Mouse (Mus musculus): Measurements from ENCODE around the gene Rexo4.
A peak's percentile ranks its signal among the peaks of the same experiment; 100 is the strongest.

Rexo4 gene

GRCm38 (mm10) chr2:26963923-26964723, at the start of gene Rexo4:
Gene Rexo4 (minus strand): TSS chr2:26964386.
- peak; percentile 92 for DNase-seq (ENCODE audit: low spot score)

- DNase-seq (ENCODE audit: low spot score), result peak; percentile 80
Measured at GRCm38 (mm10) chr2:27009714-27010244, 45.6 kb upstream of the Rexo4 start, which contains the start of gene Cacfd1. Gene Cacfd1 (plus strand): TSS chr2:27009926.

- no peak for DNase-seq (ENCODE audit: low spot score)
Measured at GRCm38 (mm10) chr2:27007701-27008100, 43.5 kb upstream of the Rexo4 start.

- peak; percentile 40 for DNase-seq (ENCODE audit: low spot score)
Measured at GRCm38 (mm10) chr2:27006255-27006654, 42.1 kb upstream of the Rexo4 start.

- no peak for DNase-seq (ENCODE audit: low spot score)
Measured at GRCm38 (mm10) chr2:26997993-26998392, 33.8 kb upstream of the Rexo4 start.

GRCm38 (mm10) chr2:26997498-26997897, 33.3 kb upstream of the Rexo4 start:
- DNase-seq (ENCODE audit: low spot score), result no peak

GRCm38 (mm10) chr2:26993936-26994335, 29.8 kb upstream of the Rexo4 start:
- DNase-seq (ENCODE audit: low spot score), result no peak

GRCm38 (mm10) chr2:26984640-26985039, 20.5 kb upstream of the Rexo4 start:
- no peak for DNase-seq (ENCODE audit: low spot score)

GRCm38 (mm10) chr2:26984179-26984578, 20.0 kb upstream of the Rexo4 start:
- DNase-seq (ENCODE audit: low spot score), result no peak

GRCm38 (mm10) chr2:26980361-26980760, 16.2 kb upstream of the Rexo4 start:
- no peak for DNase-seq (ENCODE audit: low spot score)

GRCm38 (mm10) chr2:26973960-26974359, 9.8 kb upstream of the Rexo4 start:
- no peak for DNase-seq (ENCODE audit: low spot score)

- no peak for DNase-seq (ENCODE audit: low spot score)
Measured at GRCm38 (mm10) chr2:26973116-26973515, 8.9 kb upstream of the Rexo4 start, which contains the start of gene Adamts13. Gene Adamts13 (plus strand): TSS chr2:26973416.

- no peak for DNase-seq (ENCODE audit: low spot score)
Measured at GRCm38 (mm10) chr2:26967262-26967661, 3.1 kb upstream of the Rexo4 start.

GRCm38 (mm10) chr2:26964724-26965370, 661 bp upstream of the Rexo4 start:
- DNase-seq (ENCODE audit: low spot score), result no peak

GRCm38 (mm10) chr2:26960756-26961155, 3.4 kb downstream of the Rexo4 start:
- no peak for DNase-seq (ENCODE audit: low spot score)

- no peak for DNase-seq (ENCODE audit: low spot score)
Measured at GRCm38 (mm10) chr2:26957488-26957859, 6.7 kb downstream of the Rexo4 start.

GRCm38 (mm10) chr2:26956811-26957487, 7.2 kb downstream of the Rexo4 start:
- DNase-seq (ENCODE audit: low spot score), result no peak

- DNase-seq (ENCODE audit: low spot score), result no peak
Measured at GRCm38 (mm10) chr2:26954735-26955395, 9.3 kb downstream of the Rexo4 start.

GRCm38 (mm10) chr2:26952866-26953265, 11.3 kb downstream of the Rexo4 start:
- no peak for DNase-seq (ENCODE audit: low spot score)

- DNase-seq (ENCODE audit: low spot score), result no peak
Measured at GRCm38 (mm10) chr2:26952193-26952592, 12.0 kb downstream of the Rexo4 start.

- no peak for DNase-seq (ENCODE audit: low spot score)
Measured at GRCm38 (mm10) chr2:26951346-26951905, 12.8 kb downstream of the Rexo4 start.

GRCm38 (mm10) chr2:26950411-26950810, 13.8 kb downstream of the Rexo4 start:
- DNase-seq (ENCODE audit: low spot score), result no peak

Measured in layer of hippocampus, adult 11-12 months (tissue).